Mouse (Mus musculus) kidney, postnatal 0 days (tissue): ENCODE results near the gene Coq9. TPM values are rescaled to one million over a fixed set of nuclear protein-coding genes. Genes with fewer than 3 reads are reported as not detected.
A peak's percentile ranks its signal among the peaks of the same experiment; 100 is the strongest.

ENCODE experiments used
- ATAC-seq: fragments of 200-750 bp; cut with Nextera tagmentation; replicated peaks from 2 replicates; pipeline ENCODE4 v1.8.0; 2017; ENCODE audit warnings: low read depth, moderate number of reproducible peaks, moderate TSS enrichment, moderate library complexity; ENCODE audit not compliant: low FRiP score
- DNase-seq: peaks from one replicate; pipeline ENCODE4 v3.0.0-alpha.2; 2016; ENCODE audit warnings: low spot score
- H3K27ac ChIP-seq: fragments of 300-500 bp; sonication (generic); 2 replicates; pipeline ENCODE4 v1.5.1; 2014; ENCODE audit warnings: mild to moderate bottlenecking
- H3K27me3 ChIP-seq: fragments of 300-500 bp; sonication (generic); 2 replicates; pipeline ENCODE4 v1.6.1; 2014; ENCODE audit warnings: low read length, mixed read lengths; ENCODE audit not compliant: insufficient read depth
- H3K36me3 ChIP-seq: fragments of 300-500 bp; sonication (generic); 2 replicates; pipeline ENCODE4 v1.6.1; 2014; ENCODE audit warnings: low read length, mixed read lengths; ENCODE audit not compliant: insufficient read depth
- H3K4me1 ChIP-seq: fragments of 300-500 bp; sonication (generic); replicated peaks from 2 replicates; pipeline ENCODE4 v1.6.1; 2014; ENCODE audit warnings: antibody characterized with exemption, low read length, mixed read lengths; ENCODE audit not compliant: insufficient read depth
- H3K4me2 ChIP-seq: fragments of 300-500 bp; sonication (generic); 2 replicates; pipeline ENCODE4 v1.6.1; 2014; ENCODE audit warnings: mild to moderate bottlenecking, low read length, moderate library complexity, mixed read lengths
- H3K4me3 ChIP-seq: fragments of 300-500 bp; sonication (generic); replicated peaks from 2 replicates; pipeline ENCODE4 v1.5.1; 2014; ENCODE audit warnings: low read depth, low read length
- H3K9ac ChIP-seq: fragments of 300-500 bp; sonication (generic); 2 replicates; pipeline ENCODE4 v1.6.1; 2014; ENCODE audit warnings: low read depth, low read length
- H3K9me3 ChIP-seq: fragments of 300-500 bp; sonication (generic); replicated peaks from 2 replicates; pipeline ENCODE4 v1.6.1; 2016; ENCODE audit warnings: low read length, inconsistent platforms, mixed read lengths
- CTCF ChIP-seq: IDR thresholded peaks from 2 replicates; pipeline ENCODE4 v1.5.1; 2016; ENCODE audit warnings: antibody characterized with exemption, low read depth, mild to moderate bottlenecking, moderate library complexity
- WGBS: fragments of 180-500 bp; shearing (Covaris S2); extraction: QIAGEN DNeasy Blood & Tissue Kit; methylation state at CpG from one replicate; pipeline ENCODE4 v1.1.7; 2014; 5-methylcytosine and 5-hydroxymethylcytosine counted together
- polyA plus RNA-seq: library from polyadenylated mRNA; unstranded; fragments of >200 nt; fragmentation: Nextera tagmentation; extraction: Ambion mirVana; gene quantifications from 2 replicates; pipeline ENCODE4 v1.2.1, GENCODE M21; 2015

Gene Coq9
- polyA plus RNA-seq = 101 and 108 TPM in 2 replicates

DNA sequence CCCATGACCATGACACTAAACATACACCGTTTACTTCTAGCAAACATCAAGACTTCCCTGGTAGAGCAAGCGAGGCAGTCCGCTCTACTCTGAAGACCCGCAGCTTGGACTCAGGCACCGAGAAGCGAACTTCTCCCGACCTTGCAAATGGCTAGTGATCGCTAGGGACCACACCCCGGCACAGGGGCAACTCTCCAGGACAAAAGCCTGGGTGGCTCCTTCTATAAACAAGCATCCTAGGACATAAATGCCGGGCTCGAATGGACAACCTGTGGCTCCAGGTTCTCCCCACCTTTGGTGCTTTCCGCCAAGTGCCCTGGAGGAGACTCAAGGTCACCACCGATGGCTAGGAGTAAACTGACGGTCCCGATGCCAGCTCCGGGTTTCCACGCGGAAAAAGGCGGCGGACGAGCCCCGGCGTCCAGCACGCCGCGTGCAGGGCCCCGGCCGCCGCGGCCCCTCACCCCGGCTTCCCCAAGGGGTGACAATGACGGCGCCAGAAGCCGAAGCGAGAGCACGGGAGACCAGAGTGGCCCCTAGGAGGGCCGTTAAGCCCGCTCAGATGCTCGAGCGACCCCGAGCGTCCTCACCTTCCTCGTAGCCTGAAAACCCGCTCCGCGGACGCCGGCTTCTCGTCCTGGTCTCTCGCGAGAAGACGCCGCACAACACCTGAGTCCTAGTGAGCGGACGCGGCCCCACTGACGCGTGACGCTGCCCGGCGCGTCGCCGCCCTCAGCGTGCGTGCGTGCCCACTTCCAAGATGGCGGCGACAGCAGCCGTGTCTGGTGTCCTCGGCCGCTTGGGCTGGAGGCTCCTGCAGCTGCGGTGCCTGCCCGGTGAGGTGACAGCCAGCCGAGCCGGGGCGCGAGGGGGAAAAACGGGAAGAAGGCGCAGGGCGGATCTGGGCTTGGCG, at the start of gene Coq9, which contains the start of gene Ciapin1:
TSS of gene Coq9 (plus strand) at position 660 of the 913 bp plus-strand sequence.
TSS of gene Ciapin1 (minus strand) at position 697 of the 913 bp plus-strand sequence.
- Histone ChIP-seq H3K9me3 (no peaks in the 10 kb centered on the region), H3K36me3 (no peaks in the 10 kb centered on the region), H3K4me3 (peak within 1 kb of the TSS; percentile 89), H3K4me2 (peak within 1 kb of the TSS; percentile 92), H3K27me3 (no peaks in the 10 kb centered on the region), H3K9ac (peak within 1 kb of the TSS; percentile 94), H3K27ac (peak within 1 kb of the TSS; percentile 92), H3K4me1 (peaks cover 8% of the 10 kb centered on the region; the same call in 1 of the 2 replicates)
- no peak for TF ChIP-seq CTCF
- WGBS = under 1% methylated on average over 82 of the region's 82 CpGs
- ATAC-seq (peak; percentile 96), DNase-seq (peak; percentile 95)

- H3K4me2 ChIP-seq = no peak overlapping the region
- H3K27ac ChIP-seq = no peak overlapping the region
- H3K27me3 ChIP-seq = no peaks in the 10 kb centered on the region
- 0 out of 2 replicates have a peak, but pooled peaks cover 8% of the 10 kb centered on the region for H3K4me1 ChIP-seq
- no peak overlapping the region for H3K4me3 ChIP-seq
- H3K36me3 ChIP-seq = no peaks in the 10 kb centered on the region
- ATAC-seq (no peak), DNase-seq (peak; percentile 23)
- no peak for TF ChIP-seq CTCF
- H3K9ac ChIP-seq = no peak overlapping the region
- WGBS = 66% methylated on average over 10 of the region's 10 CpGs
- no peaks in the 10 kb centered on the region for H3K9me3 ChIP-seq
Measured at GRCm38 (mm10) chr8:94789256-94789955, 48.7 kb upstream of the Coq9 start.

- H3K9me3 ChIP-seq = no peaks in the 10 kb centered on the region
- 86% methylated on average over 4 of the region's 4 CpGs for WGBS
- TF ChIP-seq CTCF = no peak
- H3K27ac ChIP-seq = no peak overlapping the region
- H3K36me3 ChIP-seq = no peaks in the 10 kb centered on the region
- H3K4me2 ChIP-seq = no peak overlapping the region
- ATAC-seq (no peak), DNase-seq (no peak)
- H3K4me1 ChIP-seq = no peaks in the 10 kb centered on the region
- no peak overlapping the region for H3K9ac ChIP-seq
- no peak overlapping the region for H3K4me3 ChIP-seq
- H3K27me3 ChIP-seq = no peaks in the 10 kb centered on the region
Measured at GRCm38 (mm10) chr8:94794368-94794767, 43.8 kb upstream of the Coq9 start.

DNA sequence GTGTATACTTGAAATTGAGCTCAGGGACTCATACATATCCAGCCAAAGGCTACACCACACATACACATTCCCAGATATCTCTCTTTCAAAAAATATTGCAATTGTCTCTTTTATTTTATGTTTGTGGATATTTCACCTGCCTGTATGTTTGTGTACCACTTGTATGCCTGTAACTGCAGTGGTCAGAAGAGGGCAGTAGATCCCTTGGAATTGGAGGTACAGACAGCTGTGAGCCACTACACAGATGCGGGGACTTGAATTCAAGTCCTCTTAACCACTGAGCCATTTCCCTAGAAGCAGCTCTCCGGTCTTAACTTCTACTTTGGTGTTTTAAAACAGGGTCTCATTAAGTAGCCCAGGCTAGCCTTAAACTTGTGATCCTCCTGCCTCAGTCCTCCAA, 43.3 kb upstream of the Coq9 start:
- H3K4me2 ChIP-seq = no peak overlapping the region
- TF ChIP-seq CTCF = peak; percentile 11; the same call in 1 of the 2 replicates
- H3K4me1 ChIP-seq = no peaks in the 10 kb centered on the region
- no peak overlapping the region for H3K4me3 ChIP-seq
- ATAC-seq = no peak
- H3K9ac ChIP-seq = no peak overlapping the region
- DNase-seq = no peak
- no peaks in the 10 kb centered on the region for H3K27me3 ChIP-seq
- H3K36me3 ChIP-seq = no peaks in the 10 kb centered on the region
- 88% methylated on average over 2 of the region's 2 CpGs for WGBS
- no peak overlapping the region for H3K27ac ChIP-seq
- H3K9me3 ChIP-seq = no peaks in the 10 kb centered on the region

DNA sequence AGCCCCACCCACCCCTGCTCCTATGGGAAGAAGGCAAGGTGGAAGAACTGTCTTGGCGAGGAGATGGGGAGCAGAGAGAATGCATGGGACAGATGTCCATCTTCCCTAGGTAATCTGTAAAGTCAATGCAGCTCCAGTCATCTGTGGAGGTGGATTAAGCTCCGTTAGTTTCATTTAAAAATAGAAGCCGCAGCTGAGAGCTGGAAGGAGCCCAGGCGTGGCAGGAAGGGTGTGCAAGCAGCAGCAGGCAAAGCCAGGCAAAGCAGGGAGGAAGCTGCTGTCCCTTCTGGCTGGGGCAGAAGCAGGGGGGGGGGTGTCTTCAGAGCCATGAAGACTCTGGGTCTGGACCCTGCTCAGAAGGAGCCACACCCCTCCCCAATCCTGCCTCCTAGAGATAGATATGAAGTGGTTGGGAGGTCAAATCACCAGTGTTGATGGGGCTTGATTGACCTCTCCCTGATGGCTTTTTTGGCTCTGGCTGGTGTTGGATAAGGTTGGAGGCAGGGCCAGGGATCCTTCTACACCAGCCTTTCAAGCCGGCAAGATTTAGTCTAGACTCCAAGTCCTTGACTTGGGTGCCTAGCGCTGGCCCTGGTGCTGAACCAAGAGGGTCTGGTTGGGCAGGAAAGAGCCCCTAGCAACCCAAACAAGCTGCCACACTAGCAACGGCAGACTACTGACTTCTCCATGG, 37.7 kb upstream of the Coq9 start:
- no peak; the same call in 1 of the 2 replicates for ATAC-seq

More for the DNA sequence above, 37.7 kb upstream of the Coq9 start:
- H3K9me3 ChIP-seq = no peaks in the 10 kb centered on the region
- no peaks in the 10 kb centered on the region for H3K4me1 ChIP-seq
- H3K36me3 ChIP-seq = no peaks in the 10 kb centered on the region
- H3K4me3 ChIP-seq = no peak overlapping the region
- no peak for TF ChIP-seq CTCF
- 50% methylated on average over 7 of the region's 7 CpGs for WGBS
- H3K27ac ChIP-seq = no peak overlapping the region
- peak; percentile 69 for DNase-seq
- no peak overlapping the region for H3K9ac ChIP-seq
- H3K4me2 ChIP-seq = no peak overlapping the region
- no peaks in the 10 kb centered on the region for H3K27me3 ChIP-seq
